Mouse (Mus musculus) hindbrain, embryonic 10.5 days (tissue): ENCODE results near the gene Plpp7. TPM values are rescaled to one million over a fixed set of nuclear protein-coding genes. Genes with fewer than 3 reads are reported as not detected.

Experiments used
- DNase-seq: peaks from one replicate; pipeline ENCODE4 v3.0.0-alpha.2; 2017; ENCODE audit warnings: low spot score
- H3K27ac ChIP-seq: fragments of 300-500 bp; sonication (generic); 2 replicates; pipeline ENCODE4 v1.5.1; 2016; ENCODE audit warnings: mild to moderate bottlenecking, moderate library complexity
- H3K27me3 ChIP-seq: fragments of 300-500 bp; sonication (generic); 2 replicates; pipeline ENCODE4 v1.6.1; 2016; ENCODE audit warnings: mild to moderate bottlenecking; ENCODE audit not compliant: poor library complexity, insufficient read depth, severe bottlenecking
- H3K36me3 ChIP-seq: fragments of 300-500 bp; sonication (generic); 2 replicates; pipeline ENCODE4 v1.6.1; 2016; ENCODE audit warnings: mild to moderate bottlenecking, moderate library complexity
- H3K4me1 ChIP-seq: fragments of 300-500 bp; sonication (generic); replicated peaks from 2 replicates; pipeline ENCODE4 v1.6.1; 2016; ENCODE audit warnings: mild to moderate bottlenecking
- H3K4me3 ChIP-seq: fragments of 300-500 bp; sonication (generic); 2 replicates; pipeline ENCODE4 v1.5.1; 2016; ENCODE audit warnings: mild to moderate bottlenecking, moderate library complexity
- H3K9me3 ChIP-seq: fragments of 300-500 bp; sonication (generic); 2 replicates; pipeline ENCODE4 v1.6.1; 2016; ENCODE audit warnings: mild to moderate bottlenecking, moderate library complexity
- WGBS: fragments of 180-500 bp; shearing (Covaris S2); methylation state at CpG from one replicate; pipeline ENCODE4 v1.1.7; 2016; 5-methylcytosine and 5-hydroxymethylcytosine counted together
- polyA plus RNA-seq: library from polyadenylated mRNA; unstranded; fragments of >200 nt; fragmentation: Nextera tagmentation; extraction: Ambion mirVana; gene quantifications from 2 replicates; pipeline ENCODE4 v1.2.1, GENCODE M21; 2016

The Plpp7 gene
- polyA plus RNA-seq, 1 experiment from 2014 or later, result 7.9 TPM

GRCm38 (mm10) chr2:32061189-32061588, 34.1 kb upstream of the Plpp7 start:
- Histone ChIP-seq H3K9me3 (no peaks in the 10 kb centered on the region), H3K4me1 (peaks cover 39% of the 10 kb centered on the region), H3K27ac (no peak overlapping the region), H3K4me3 (no peak overlapping the region), H3K27me3 (peaks cover 26% of the 10 kb centered on the region), H3K36me3 (no peaks in the 10 kb centered on the region)
- 57% methylated on average over 2 of the region's 2 CpGs for WGBS
- no peak for DNase-seq

- WGBS, result 79% methylated on average over 12 of the region's 12 CpGs
Measured at GRCm38 (mm10) chr2:32061722-32062505, 33.4 kb upstream of the Plpp7 start.

GRCm38 (mm10) chr2:32062626-32063410, 32.5 kb upstream of the Plpp7 start:
- 93% methylated on average over 15 of the region's 15 CpGs for WGBS
- H3K9me3 ChIP-seq, result no peaks in the 10 kb centered on the region
- no peak overlapping the region for H3K4me3 ChIP-seq
- peaks cover 39% of the 10 kb centered on the region for H3K4me1 ChIP-seq
- H3K36me3 ChIP-seq, result no peaks in the 10 kb centered on the region
- H3K27ac ChIP-seq, result no peak overlapping the region
- no peak for DNase-seq
- peaks cover 20% of the 10 kb centered on the region for H3K27me3 ChIP-seq

More at GRCm38 (mm10) chr2:32061722-32062505, 33.4 kb upstream of the Plpp7 start:
- no peak overlapping the region for H3K27ac ChIP-seq
- no peaks in the 10 kb centered on the region for H3K36me3 ChIP-seq
- H3K9me3 ChIP-seq, result no peaks in the 10 kb centered on the region
- peaks cover 20% of the 10 kb centered on the region for H3K27me3 ChIP-seq
- DNase-seq, result no peak
- H3K4me1 ChIP-seq, result peaks cover 39% of the 10 kb centered on the region
- no peak overlapping the region for H3K4me3 ChIP-seq

GRCm38 (mm10) chr2:32063451-32064151, 31.7 kb upstream of the Plpp7 start:
- Histone ChIP-seq H3K9me3 (no peaks in the 10 kb centered on the region), H3K27ac (no peak overlapping the region), H3K36me3 (no peaks in the 10 kb centered on the region), H3K4me1 (peaks cover 41% of the 10 kb centered on the region), H3K27me3 (peaks cover 22% of the 10 kb centered on the region), H3K4me3 (no peak overlapping the region)
- no peak for DNase-seq
- 89% methylated on average over 7 of the region's 7 CpGs for WGBS

GRCm38 (mm10) chr2:32064913-32065312, 30.4 kb upstream of the Plpp7 start:
- Histone ChIP-seq H3K9me3 (no peaks in the 10 kb centered on the region), H3K27ac (peak overlapping the region; percentile 64), H3K36me3 (no peaks in the 10 kb centered on the region), H3K27me3 (peaks cover 27% of the 10 kb centered on the region), H3K4me3 (no peak overlapping the region), H3K4me1 (peaks cover 40% of the 10 kb centered on the region)
- DNase-seq, result peak; percentile 27
- 75% methylated on average over 13 of the region's 13 CpGs for WGBS

- Histone ChIP-seq H3K4me3 (no peak overlapping the region), H3K4me1 (peaks cover 38% of the 10 kb centered on the region), H3K9me3 (no peaks in the 10 kb centered on the region), H3K27me3 (peaks cover 27% of the 10 kb centered on the region), H3K27ac (peak overlapping the region; percentile 64), H3K36me3 (no peaks in the 10 kb centered on the region)
- 85% methylated on average over 5 of the region's 5 CpGs for WGBS
- DNase-seq, result no peak
Measured at GRCm38 (mm10) chr2:32065371-32065791, 29.9 kb upstream of the Plpp7 start.

- Histone ChIP-seq H3K4me3 (no peak overlapping the region), H3K9me3 (no peaks in the 10 kb centered on the region), H3K27ac (no peak overlapping the region), H3K4me1 (peaks cover 34% of the 10 kb centered on the region), H3K27me3 (peaks cover 27% of the 10 kb centered on the region), H3K36me3 (no peaks in the 10 kb centered on the region)
- 84% methylated on average over 4 of the region's 4 CpGs for WGBS
- DNase-seq, result no peak
Measured at GRCm38 (mm10) chr2:32066005-32066404, 29.3 kb upstream of the Plpp7 start.

GRCm38 (mm10) chr2:32068811-32069607, 26.3 kb upstream of the Plpp7 start:
- Histone ChIP-seq H3K27me3 (peaks cover 27% of the 10 kb centered on the region), H3K4me1 (peaks cover 27% of the 10 kb centered on the region), H3K9me3 (no peaks in the 10 kb centered on the region), H3K4me3 (peak overlapping the region; percentile 4; the same call in 1 of the 2 replicates), H3K27ac (peak overlapping the region; percentile 36; the same call in 1 of the 2 replicates), H3K36me3 (no peaks in the 10 kb centered on the region)
- WGBS, result 52% methylated on average over 31 of the region's 31 CpGs
- DNase-seq, result no peak

- Histone ChIP-seq H3K27ac (no peak overlapping the region), H3K4me1 (peaks cover 23% of the 10 kb centered on the region), H3K9me3 (no peaks in the 10 kb centered on the region), H3K4me3 (no peak overlapping the region), H3K27me3 (peaks cover 27% of the 10 kb centered on the region), H3K36me3 (no peaks in the 10 kb centered on the region)
- no peak for DNase-seq
- WGBS, result 92% methylated on average over 10 of the region's 10 CpGs
Measured at GRCm38 (mm10) chr2:32070747-32071146, 24.6 kb upstream of the Plpp7 start.

GRCm38 (mm10) chr2:32074404-32074803, 20.9 kb upstream of the Plpp7 start:
- DNase-seq, result no peak
- WGBS, result 70% methylated on average over 8 of the region's 8 CpGs
- H3K27me3 ChIP-seq, result peaks cover 3% of the 10 kb centered on the region; the same call in 1 of the 2 replicates
- H3K4me1 ChIP-seq, result peaks cover 21% of the 10 kb centered on the region
- H3K9me3 ChIP-seq, result no peaks in the 10 kb centered on the region
- H3K4me3 ChIP-seq, result no peak overlapping the region
- H3K27ac ChIP-seq, result no peak overlapping the region
- H3K36me3 ChIP-seq, result no peaks in the 10 kb centered on the region

GRCm38 (mm10) chr2:32075368-32075767, 20.0 kb upstream of the Plpp7 start:
- WGBS, result 48% methylated on average over 7 of the region's 7 CpGs
- no peak for DNase-seq
- H3K27ac ChIP-seq, result no peak overlapping the region
- peaks cover 4% of the 10 kb centered on the region; the same call in 1 of the 2 replicates for H3K27me3 ChIP-seq
- H3K4me1 ChIP-seq, result peaks cover 21% of the 10 kb centered on the region
- H3K9me3 ChIP-seq, result no peaks in the 10 kb centered on the region
- H3K4me3 ChIP-seq, result no peak overlapping the region
- H3K36me3 ChIP-seq, result no peaks in the 10 kb centered on the region

GRCm38 (mm10) chr2:32077744-32078143, 17.6 kb upstream of the Plpp7 start:
- Histone ChIP-seq H3K27ac (0 out of 2 replicates have a peak overlapping the region, but pooled peaks have one; percentile 14), H3K9me3 (no peaks in the 10 kb centered on the region), H3K4me3 (no peak overlapping the region), H3K27me3 (peaks cover 27% of the 10 kb centered on the region), H3K36me3 (no peaks in the 10 kb centered on the region), H3K4me1 (peaks cover 33% of the 10 kb centered on the region)
- WGBS, result 86% methylated on average over 10 of the region's 10 CpGs
- DNase-seq, result no peak
